7 mouse cellular contexts compared by ENCODE assay signal in genomic region chr7:79080572-79081399, GRCm38 (mm10). TPM values are rescaled to one million over a fixed set of nuclear protein-coding genes. Genes with fewer than 3 reads are reported as not detected.
DNase-seq lines count a peak whose midpoint lies in the region; ATAC-seq lines count a peak whose summit lies in the region.

No protein-coding gene starts in this region.

- no peak overlapping the region for H3K4me3 ChIP-seq in intestine, embryonic 16.5 days (ENCODE audit: low read length)
- H3K4me3 ChIP-seq in limb, embryonic 11.5 days (ENCODE audit: low read depth, low read length): no peak overlapping the region
- no peak overlapping the region for H3K4me3 ChIP-seq in midbrain, embryonic 15.5 days

- H3K9ac ChIP-seq in intestine, embryonic 16.5 days (ENCODE audit: low read depth, low read length): no peak overlapping the region
- H3K9ac ChIP-seq in limb, embryonic 11.5 days (ENCODE audit: low read length): no peak overlapping the region
- no peak overlapping the region for H3K9ac ChIP-seq in midbrain, embryonic 15.5 days

- H3K9me3 ChIP-seq in intestine, embryonic 16.5 days (ENCODE audit: control insufficient read depth, low read length): no peaks in the 10 kb centered on the region
- H3K9me3 ChIP-seq in limb, embryonic 11.5 days (ENCODE audit: control insufficient read depth, low read length): no peaks in the 10 kb centered on the region
- H3K9me3 ChIP-seq in midbrain, embryonic 15.5 days: no peaks in the 10 kb centered on the region

- H3K4me2 ChIP-seq in intestine, embryonic 16.5 days (ENCODE audit: low read depth, low read length): no peak overlapping the region
- H3K4me2 ChIP-seq in limb, embryonic 11.5 days (ENCODE audit: low read depth, severe bottlenecking): no peak overlapping the region
- H3K4me2 ChIP-seq in midbrain, embryonic 15.5 days: no peak overlapping the region

- H3K27me3 ChIP-seq in intestine, embryonic 16.5 days (replicated peaks; ENCODE audit: control insufficient read depth, insufficient read depth, low read length): no peaks in the 10 kb centered on the region
- H3K27me3 ChIP-seq in limb, embryonic 11.5 days (ENCODE audit: control insufficient read depth, insufficient read depth, low read length): no peaks in the 10 kb centered on the region
- 0 out of 2 replicates have a peak, but pooled peaks cover 5% of the 10 kb centered on the region for H3K27me3 ChIP-seq in midbrain, embryonic 15.5 days (replicated peaks)

- H3K36me3 ChIP-seq in intestine, embryonic 16.5 days (ENCODE audit: control insufficient read depth, insufficient read depth, low read length): no peaks in the 10 kb centered on the region
- no peaks in the 10 kb centered on the region for H3K36me3 ChIP-seq in limb, embryonic 11.5 days (ENCODE audit: control insufficient read depth, insufficient read depth, low read length)
- no peaks in the 10 kb centered on the region for H3K36me3 ChIP-seq in midbrain, embryonic 15.5 days (replicated peaks)

- DNase-seq in adrenal gland, adult 18-20 months (ENCODE audit: low spot score in 2 of 2): peak; percentile 64 to 70
- peak; percentile 58 to 78 for DNase-seq in cerebellum, postnatal 4 days (ENCODE audit: low spot score in 2 of 2)
- peak; percentile 78 for DNase-seq in gastrocnemius, postnatal 10 days
- DNase-seq in limb, embryonic 11.5 days (ENCODE audit: low spot score): peak; percentile 83
- DNase-seq in spleen, postnatal 36 days (ENCODE audit: low spot score in 2 of 2): peak; percentile 8 to 11

- no peak overlapping the region for H3K27ac ChIP-seq in intestine, embryonic 16.5 days (ENCODE audit: low read length)
- H3K27ac ChIP-seq in limb, embryonic 11.5 days (replicated peaks; ENCODE audit: low read depth, low read length): no peak overlapping the region
- H3K27ac ChIP-seq in midbrain, embryonic 15.5 days: no peak overlapping the region

- 18% methylated on average over 7 of the region's 7 CpGs for WGBS in intestine, embryonic 16.5 days
- 28% methylated on average over 7 of the region's 7 CpGs for WGBS in limb, embryonic 11.5 days
- WGBS in midbrain, embryonic 15.5 days: 17% methylated on average over 7 of the region's 7 CpGs

- no peaks in the 10 kb centered on the region for H3K4me1 ChIP-seq in intestine, embryonic 16.5 days (ENCODE audit: control insufficient read depth, insufficient read depth, low read length)
- H3K4me1 ChIP-seq in limb, embryonic 11.5 days (ENCODE audit: control insufficient read depth, insufficient read depth, low read length): no peaks in the 10 kb centered on the region
- no peaks in the 10 kb centered on the region for H3K4me1 ChIP-seq in midbrain, embryonic 15.5 days

- ATAC-seq in intestine, embryonic 16.5 days: peak; percentile 50
- peak; percentile 76; the same call in 1 of the 2 replicates for ATAC-seq in limb, embryonic 11.5 days (ENCODE audit: insufficient number of reproducible peaks, low FRiP score, low TSS enrichment, low read depth)
- peak; percentile 73; the same call in 1 of the 2 replicates for ATAC-seq in midbrain, embryonic 15.5 days (replicated peaks)

RNA-seq across cellular contexts. Expression of gene Acan, which starts 27.5 kb away (rescaled TPM):
- 10 to 100 TPM in 1 of 2 experiments, 1 to 10 TPM in 1; 1.2 to 31.4 TPM for total RNA-seq in adrenal gland, adult 18-20 months (2021)
- 1 to 10 TPM; 4.4 to 5.1 TPM for total RNA-seq in gastrocnemius, postnatal 10 days (2021)
- 0.15 and 0.28 TPM in 2 replicates for polyA plus RNA-seq in intestine, embryonic 16.5 days (2015; fragmentation: Nextera tagmentation; extraction: Ambion mirVana)
- polyA plus RNA-seq in limb, embryonic 11.5 days (2014; fragmentation: Nextera tagmentation; extraction: Ambion mirVana): 0.81 and 1.2 TPM in 2 replicates
- polyA plus RNA-seq in midbrain, embryonic 15.5 days (2015; fragmentation: Nextera tagmentation; extraction: Ambion mirVana): 0.06 and 0.14 TPM in 2 replicates

RNA-seq across cellular contexts. Expression of gene Hapln3, which starts 50.0 kb away (rescaled TPM):
- total RNA-seq in adrenal gland, adult 18-20 months (2021): under 1 TPM; 0.56 to 0.74 TPM
- under 1 TPM; 0.79 to 0.82 TPM for total RNA-seq in gastrocnemius, postnatal 10 days (2021)
- polyA plus RNA-seq in intestine, embryonic 16.5 days (2015; fragmentation: Nextera tagmentation; extraction: Ambion mirVana): 1.7 and 1.9 TPM in 2 replicates
- polyA plus RNA-seq in limb, embryonic 11.5 days (2014; fragmentation: Nextera tagmentation; extraction: Ambion mirVana): 1.1 TPM in 2 replicates
- 1.6 and 2.0 TPM in 2 replicates for polyA plus RNA-seq in midbrain, embryonic 15.5 days (2015; fragmentation: Nextera tagmentation; extraction: Ambion mirVana)

Comparison
In these comparisons a context has a peak if more than half of its experiments do, and no peak if none do; other contexts are left out.
1. DNase-seq: peak in every context shown above with its lines; median percentile 83 in limb, embryonic 11.5 days; 78 in gastrocnemius, postnatal 10 days; 68 in cerebellum, postnatal 4 days; 67 in adrenal gland, adult 18-20 months; 10 in spleen, postnatal 36 days.